Mouse (Mus musculus) bone marrow macrophage, adult 2 months (primary cell): Measurements from ENCODE around the gene Pkp4.

ENCODE experiments used
- CTCF ChIP-seq: IDR thresholded peaks from 2 replicates; pipeline ENCODE4 v1.5.1; 2012; ENCODE audit warnings: low read depth, mild to moderate bottlenecking, low read length, moderate library complexity
- POLR2A ChIP-seq: IDR thresholded peaks from 2 replicates; pipeline ENCODE4 v1.6.1; 2012; ENCODE audit warnings: mild to moderate bottlenecking, low read depth, low read length, borderline replicate concordance

DNA sequence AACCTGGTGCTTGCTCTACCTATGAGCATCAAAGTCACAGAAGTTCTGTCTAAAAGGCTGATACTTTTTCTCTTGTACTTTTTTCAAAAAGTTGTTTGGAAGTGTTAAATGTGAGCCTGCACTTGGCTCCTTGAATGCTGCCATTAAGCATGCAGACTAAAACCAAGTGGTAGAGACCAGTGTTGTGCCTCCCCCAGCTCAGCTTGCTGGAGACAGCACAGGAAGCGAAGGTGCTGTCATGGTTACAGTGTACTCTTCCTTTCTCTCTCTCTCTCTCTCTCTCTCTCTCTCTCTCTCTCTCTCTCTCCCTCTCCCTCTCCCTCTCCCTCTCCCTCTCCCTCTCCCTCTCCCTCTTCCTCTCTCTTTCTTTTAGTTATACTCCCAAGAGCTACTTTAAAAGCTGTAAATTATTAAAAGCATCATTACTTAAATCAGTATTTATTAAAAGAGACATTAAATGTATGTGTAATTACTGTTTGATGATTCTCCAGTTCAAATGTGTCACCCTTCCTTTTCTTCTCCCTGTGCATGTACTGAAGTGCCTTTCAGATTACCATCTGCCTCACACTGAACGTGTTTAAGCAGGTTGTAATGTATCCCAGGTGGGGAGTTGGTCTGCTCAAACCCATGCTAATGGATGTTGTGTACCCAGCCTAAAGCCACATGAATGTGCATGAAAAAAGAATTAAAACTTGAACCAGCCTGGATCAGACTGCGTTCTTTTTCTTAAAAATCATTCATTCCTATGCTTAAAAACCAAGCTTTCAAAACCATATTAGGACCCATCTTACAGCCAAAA is 43.2 kb downstream of the Pkp4 start:
- TF ChIP-seq POLR2A, result no peak
- no peak for TF ChIP-seq CTCF
